Mouse (Mus musculus): ENCODE data around the gene Mapk13.

DNA sequence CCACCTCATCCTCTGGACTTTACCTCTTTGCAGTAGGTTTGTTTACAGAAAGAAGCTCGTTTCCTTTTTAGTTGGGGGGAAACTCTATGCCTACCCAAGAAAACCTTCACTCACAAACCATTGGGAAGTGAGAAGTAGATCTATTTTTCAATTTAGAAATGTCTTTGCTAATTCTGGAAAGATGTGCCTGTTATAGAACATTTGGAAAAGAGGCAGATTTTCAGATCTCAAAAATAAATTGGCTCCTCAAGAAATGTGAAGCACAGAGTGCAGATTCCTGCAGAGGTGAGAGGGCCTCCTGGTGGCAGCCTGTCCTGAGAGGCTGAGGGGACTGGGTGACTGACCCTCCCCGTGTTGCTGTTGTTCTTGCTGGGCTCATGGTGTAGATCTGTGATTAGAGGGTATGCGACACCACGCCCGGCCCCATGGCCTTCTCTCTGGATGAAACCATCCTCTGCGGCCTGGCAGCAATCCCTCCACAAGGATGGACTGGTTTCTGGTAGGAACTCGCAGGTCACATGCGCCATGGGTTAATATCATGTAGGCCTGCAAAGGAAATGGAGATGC is 58.7 kb downstream of the Mapk13 start:
- TF ChIP-seq CTCF (IDR thresholded peaks at IDR 0.05 in 2 of 3, conservative IDR thresholded peaks at IDR 0.05 in 1 of 3; ENCODE audit: control insufficient read depth in 1 of 3, insufficient read depth in 1 of 3, low read depth in 2 of 3, low read length in 3 of 3, poor library complexity in 1 of 3, severe bottlenecking in 1 of 3) (no peak), GATA1 (IDR thresholded peaks at IDR 0.05; ENCODE audit: low read depth, low read length) (no peak), POLR2A (IDR thresholded peaks at IDR 0.05; ENCODE audit: control insufficient read depth in 1 of 2, insufficient read depth in 1 of 2, low read depth in 1 of 2, low read length in 2 of 2, poor library complexity in 1 of 2) (no peak), ZNF384 (IDR thresholded peaks at IDR 0.05; ENCODE audit: low read depth, low read length) (no peak), BHLHE40 (IDR thresholded peaks at IDR 0.05; ENCODE audit: borderline replicate concordance, low read depth, low read length) (no peak), ZC3H11A (IDR thresholded peaks at IDR 0.05; ENCODE audit: low read depth, low read length) (no peak), MAX (IDR thresholded peaks at IDR 0.05; ENCODE audit: low read length) (no peak), MAFK (IDR thresholded peaks at IDR 0.05; ENCODE audit: borderline replicate concordance, low read depth, low read length) (no peak)

Measured in MEL (cell line).